13 mouse cellular contexts compared by ENCODE assay signal in the genomic region with DNA sequence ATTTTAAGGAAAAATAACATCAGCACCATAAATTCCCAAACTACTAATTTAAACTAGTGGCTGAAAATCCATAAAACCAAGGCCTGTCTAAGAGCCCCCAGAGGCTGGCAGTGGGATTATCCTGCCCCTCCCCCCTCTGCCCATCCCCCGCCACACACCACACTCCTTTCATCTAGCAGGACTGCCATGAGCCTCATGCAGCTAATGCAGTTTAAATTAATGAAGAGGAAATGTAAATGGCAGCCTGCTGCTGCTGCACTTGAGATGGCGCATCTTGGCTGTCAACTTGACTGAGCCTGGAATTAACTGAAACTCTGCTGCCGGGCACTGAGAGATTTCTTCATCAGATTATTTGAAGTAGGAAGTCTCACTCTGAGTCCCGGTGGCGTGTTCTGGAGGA.
DNase-seq lines count a peak whose midpoint lies in the region; ATAC-seq and TF ChIP-seq lines count a peak whose summit lies in the region.
"Had no signal": no experiment of that assay in that cellular context is flagged by ENCODE, and none has a peak within 500 bp of the region (broad histone marks: within the 10 kb centered on the region; RNA-seq: fewer than 3 reads in every experiment).

No protein-coding gene starts in this region.

- H3K4me1 ChIP-seq in forebrain, embryonic 13.5 days = 0 out of 2 replicates have a peak, but pooled peaks cover 7% of the 10 kb centered on the region
- H3K4me1 ChIP-seq in limb, embryonic 10.5 days = peaks cover 6% of the 10 kb centered on the region
- no peaks in the 10 kb centered on the region; the same call in 1 of the 2 replicates for H3K4me1 ChIP-seq in neural tube, embryonic 14.5 days (ENCODE audit: control insufficient read depth, insufficient read depth, low read length)
- H3K4me1 ChIP-seq: intestine, embryonic 15.5 days; liver, embryonic 13.5 days had no signal

- H3K4me2 ChIP-seq in forebrain, embryonic 13.5 days = no peak overlapping the region
- no peak overlapping the region for H3K4me2 ChIP-seq in neural tube, embryonic 14.5 days (ENCODE audit: low read depth, low read length)
- H3K4me2 ChIP-seq: intestine, embryonic 15.5 days; liver, embryonic 13.5 days had no signal

- WGBS in forebrain, embryonic 13.5 days = 44% methylated on average over 5 of the region's 5 CpGs
- WGBS in limb, embryonic 10.5 days = 51% methylated on average over 5 of the region's 5 CpGs
- 61% methylated on average over 5 of the region's 5 CpGs for WGBS in neural tube, embryonic 14.5 days

- peaks cover 8% of the 10 kb centered on the region; the same call in 1 of the 2 replicates for H3K36me3 ChIP-seq in forebrain, embryonic 13.5 days (ENCODE audit: poor library complexity, severe bottlenecking)
- H3K36me3 ChIP-seq in limb, embryonic 10.5 days = peaks cover 17% of the 10 kb centered on the region
- H3K36me3 ChIP-seq in neural tube, embryonic 14.5 days (ENCODE audit: control insufficient read depth, insufficient read depth, low read length) = peaks cover 19% of the 10 kb centered on the region; the same call in 1 of the 2 replicates
- H3K36me3 ChIP-seq: liver, embryonic 13.5 days had no signal

- ATAC-seq in forebrain, embryonic 13.5 days = peak; percentile 50; the same call in 1 of the 2 replicates
- ATAC-seq in neural tube, embryonic 14.5 days (ENCODE audit: low read depth) = peak; percentile 75; the same call in 1 of the 2 replicates
- ATAC-seq: intestine, embryonic 15.5 days had no signal

- peak; percentile 18 for DNase-seq in embryo, embryonic 11 days
- peak; percentile 46 for DNase-seq in limb, embryonic 10.5 days (ENCODE audit: low spot score)
- no peak for DNase-seq in frontal cortex, postnatal 14 days (ENCODE audit: low spot score in 2 of 2)
- no peak for DNase-seq in gastrocnemius, adult 2 months
- DNase-seq in kidney, postnatal 25 days = no peak
- DNase-seq: adrenal gland, postnatal 10 days; kidney, postnatal 14 days; liver, embryonic 13.5 days had no signal

- H3K27me3 ChIP-seq in forebrain, embryonic 13.5 days = no peaks in the 10 kb centered on the region
- H3K27me3 ChIP-seq in limb, embryonic 10.5 days (ENCODE audit: low read depth, poor library complexity, severe bottlenecking) = no peaks in the 10 kb centered on the region
- H3K27me3 ChIP-seq in neural tube, embryonic 14.5 days (ENCODE audit: control insufficient read depth, insufficient read depth, low read length) = no peaks in the 10 kb centered on the region
- H3K27me3 ChIP-seq: CH12.LX; intestine, embryonic 15.5 days; liver, embryonic 13.5 days had no signal

- no peak overlapping the region for H3K4me3 ChIP-seq in forebrain, embryonic 13.5 days
- no peak overlapping the region for H3K4me3 ChIP-seq in limb, embryonic 10.5 days
- H3K4me3 ChIP-seq in neural tube, embryonic 14.5 days (ENCODE audit: low read depth, low read length) = no peak overlapping the region
- no peak overlapping the region for H3K4me3 ChIP-seq in gastrocnemius, adult 2 months
- H3K4me3 ChIP-seq: erythroblast, embryonic 14.5 days; intestine, embryonic 15.5 days; liver, embryonic 13.5 days had no signal

- TF ChIP-seq CTCF in gastrocnemius, adult 2 months (IDR thresholded peaks at IDR 0.05) = no peak

- peaks cover 4% of the 10 kb centered on the region; the same call in 1 of the 2 replicates for H3K9me3 ChIP-seq in forebrain, embryonic 13.5 days (replicated peaks)
- no peaks in the 10 kb centered on the region for H3K9me3 ChIP-seq in limb, embryonic 10.5 days (replicated peaks)
- H3K9me3 ChIP-seq in neural tube, embryonic 14.5 days (ENCODE audit: control insufficient read depth, low read length) = no peaks in the 10 kb centered on the region
- H3K9me3 ChIP-seq: intestine, embryonic 15.5 days; liver, embryonic 13.5 days had no signal

- H3K27ac ChIP-seq in forebrain, embryonic 13.5 days = no peak overlapping the region
- H3K27ac ChIP-seq in limb, embryonic 10.5 days = no peak overlapping the region
- H3K27ac ChIP-seq in neural tube, embryonic 14.5 days (ENCODE audit: low read depth, low read length) = no peak overlapping the region
- H3K27ac ChIP-seq in gastrocnemius, adult 2 months = no peak overlapping the region
- H3K27ac ChIP-seq: intestine, embryonic 15.5 days; liver, embryonic 13.5 days had no signal

- H3K9ac ChIP-seq in forebrain, embryonic 13.5 days = no peak overlapping the region
- no peak overlapping the region for H3K9ac ChIP-seq in neural tube, embryonic 14.5 days (replicated peaks; ENCODE audit: low read depth, low read length)
- H3K9ac ChIP-seq: intestine, embryonic 15.5 days; liver, embryonic 13.5 days had no signal

- intact Hi-C loops in gastrocnemius, adult 2 months (cut with DNase I) = no loop called here

Comparison
In these comparisons a context has a peak if more than half of its experiments do, and no peak if none do; other contexts are left out.
1. DNase-seq: peak in embryo, embryonic 11 days (single experiment) and limb, embryonic 10.5 days (single experiment); none in frontal cortex, postnatal 14 days (0 of 2), gastrocnemius, adult 2 months (single experiment) and kidney, postnatal 25 days (0 of 2).